Mouse (Mus musculus) heart, postnatal 0 days (tissue): ENCODE data around the gene 1700018B08Rik. TPM values are rescaled to one million over a fixed set of nuclear protein-coding genes. Genes with fewer than 3 reads are reported as not detected.

ENCODE experiments used
- ATAC-seq: fragments of 200-750 bp; cut with Nextera tagmentation; 2 replicates; pipeline ENCODE4 v1.8.0; 2017; ENCODE audit warnings: low read depth, moderate number of reproducible peaks, moderate library complexity; ENCODE audit not compliant: insufficient read depth
- DNase-seq: peaks from one replicate; pipeline ENCODE4 v3.0.0-alpha.2; 2016; ENCODE audit warnings: low spot score
- H3K27ac ChIP-seq: fragments of 300-500 bp; sonication (generic); 2 replicates; pipeline ENCODE4 v1.5.1; 2014; ENCODE audit warnings: low read depth, mild to moderate bottlenecking
- H3K27me3 ChIP-seq: fragments of 300-500 bp; sonication (generic); 2 replicates; pipeline ENCODE4 v1.6.1; 2014; ENCODE audit warnings: low read length, mixed read lengths; ENCODE audit not compliant: control insufficient read depth, insufficient read depth
- H3K36me3 ChIP-seq: fragments of 300-500 bp; sonication (generic); replicated peaks from 2 replicates; pipeline ENCODE4 v1.6.1; 2014; ENCODE audit warnings: low read length, mixed read lengths; ENCODE audit not compliant: control insufficient read depth, insufficient read depth
- H3K4me1 ChIP-seq: fragments of 300-500 bp; sonication (generic); 2 replicates; pipeline ENCODE4 v1.6.1; 2014; ENCODE audit warnings: antibody characterized with exemption; ENCODE audit not compliant: control insufficient read depth, insufficient read depth
- H3K4me2 ChIP-seq: fragments of 300-500 bp; sonication (generic); 2 replicates; pipeline ENCODE4 v1.6.1; 2014; ENCODE audit warnings: low read depth, mild to moderate bottlenecking, low read length, moderate library complexity
- H3K4me3 ChIP-seq: fragments of 300-500 bp; sonication (generic); 2 replicates; pipeline ENCODE4 v1.5.1; 2014; ENCODE audit warnings: low read depth, low read length
- H3K9ac ChIP-seq: fragments of 300-500 bp; sonication (generic); replicated peaks from 2 replicates; pipeline ENCODE4 v1.6.1; 2014; ENCODE audit warnings: low read depth, low read length, mixed read lengths
- H3K9me3 ChIP-seq: fragments of 300-500 bp; sonication (generic); replicated peaks from 2 replicates; pipeline ENCODE4 v1.6.1; 2016; ENCODE audit warnings: low read length; ENCODE audit not compliant: control insufficient read depth
- CTCF ChIP-seq: IDR thresholded peaks from 2 replicates; pipeline ENCODE4 v1.5.1; 2016; ENCODE audit warnings: antibody characterized with exemption, control low read depth, low read depth
- EP300 ChIP-seq: IDR thresholded peaks from 2 replicates; pipeline ENCODE4 v1.6.1; 2016; ENCODE audit warnings: antibody characterized with exemption, low read depth
- WGBS: fragments of 180-500 bp; shearing (Covaris S2); extraction: QIAGEN DNeasy Blood & Tissue Kit; methylation state at CpG from one replicate; pipeline ENCODE4 v1.1.7; 2014; 5-methylcytosine and 5-hydroxymethylcytosine counted together
- polyA plus RNA-seq: library from polyadenylated mRNA; unstranded; fragments of >200 nt; fragmentation: Nextera tagmentation; extraction: Ambion mirVana; gene quantifications from 2 replicates; pipeline ENCODE4 v1.2.1, GENCODE M21; 2015
- total RNA-seq: library from RNA; depleted of rRNA; stranded (reverse); fragments of >200 nt; gene quantifications from 2 replicates; pipeline ENCODE4 v1.2.3, GENCODE M21; 2014; ENCODE audit warnings: low replicate concordance

Gene 1700018B08Rik
- total and polyA plus RNA-seq, 2 experiments from 2014 or later: not detected

DNA sequence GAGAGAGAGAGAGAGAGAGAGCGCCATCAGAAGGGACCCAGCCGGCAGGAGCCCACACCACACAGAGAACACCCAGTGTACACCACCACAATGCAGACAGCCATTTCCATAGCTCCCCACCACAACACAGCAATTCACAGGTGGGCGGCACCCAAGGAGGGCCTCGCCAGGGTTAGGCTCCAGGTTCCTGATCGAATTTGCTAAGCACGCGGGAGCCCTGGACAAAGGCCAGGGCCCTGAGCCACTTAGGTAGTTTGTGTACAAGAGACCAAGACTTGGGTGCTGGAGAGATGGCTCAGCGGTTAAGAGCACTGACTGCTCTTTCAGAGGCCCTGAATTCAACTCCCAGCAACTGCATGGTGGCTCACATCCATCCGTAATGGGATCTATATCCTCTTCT lies 8.4 kb upstream of the 1700018B08Rik start:
- no peaks in the 10 kb centered on the region for H3K27me3 ChIP-seq
- WGBS: 81% methylated on average over 9 of the region's 9 CpGs
- DNase-seq: no peak

DNA sequence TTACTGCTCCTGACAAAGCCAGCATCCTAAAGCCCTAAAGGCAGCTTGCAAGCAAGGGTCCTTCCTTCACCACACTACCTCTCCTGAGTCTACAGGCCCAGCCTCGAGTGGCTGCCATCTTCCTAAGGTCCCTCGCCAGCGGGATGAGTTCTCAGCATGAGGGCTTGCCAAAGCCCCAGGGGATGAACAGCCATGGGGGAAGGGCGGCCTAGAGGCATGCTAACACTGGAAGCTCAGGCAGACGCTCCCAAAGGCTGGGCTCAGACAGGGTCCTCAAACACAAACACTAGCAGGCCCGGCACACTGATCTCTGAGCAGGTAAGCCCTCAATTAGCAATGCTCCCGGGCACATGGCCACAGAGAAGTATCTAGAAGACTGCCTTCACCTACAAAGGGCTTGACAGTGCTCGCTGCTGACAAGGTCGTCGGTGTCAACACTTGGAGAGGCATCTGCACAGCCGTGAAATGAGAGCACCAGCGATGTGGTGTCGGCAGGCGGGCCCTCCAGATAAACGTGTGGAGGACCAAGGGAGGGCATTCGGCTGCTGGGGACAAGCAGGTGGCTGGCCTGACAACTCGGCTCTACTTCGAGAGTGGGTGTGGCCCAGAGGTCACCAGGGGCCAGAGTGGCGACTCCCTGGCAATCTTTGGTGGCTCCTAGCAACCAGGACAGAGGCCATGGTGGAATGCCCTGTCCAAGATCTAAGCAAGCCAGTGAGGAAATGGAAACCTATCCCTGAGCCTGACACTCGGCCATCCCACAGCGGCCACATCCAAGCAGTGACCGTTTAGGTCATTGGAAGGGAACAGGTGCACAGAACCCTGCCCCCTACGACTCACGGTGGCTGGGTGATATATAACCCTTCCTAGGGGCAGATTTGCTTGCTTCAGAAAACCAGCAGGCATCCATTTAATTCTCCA lies 7.2 kb upstream of the 1700018B08Rik start:
- H3K4me1 ChIP-seq: no peaks in the 10 kb centered on the region; the same call in 1 of the 2 replicates
- peaks cover 45% of the 10 kb centered on the region for H3K36me3 ChIP-seq
- ATAC-seq (peak; percentile 44), DNase-seq (no peak)
- 52% methylated on average over 24 of the region's 24 CpGs for WGBS
- H3K4me3 ChIP-seq: no peak overlapping the region
- H3K27ac ChIP-seq: no peak overlapping the region
- TF ChIP-seq EP300 (no peak), CTCF (no peak)
- H3K27me3 ChIP-seq: no peaks in the 10 kb centered on the region
- H3K4me2 ChIP-seq: no peak overlapping the region
- H3K9ac ChIP-seq: no peak overlapping the region
- H3K9me3 ChIP-seq: no peaks in the 10 kb centered on the region

More for the DNA sequence above, 8.4 kb upstream of the 1700018B08Rik start:
- TF ChIP-seq EP300: no peak
- no peak for TF ChIP-seq CTCF
- H3K9ac ChIP-seq: no peak overlapping the region
- no peak overlapping the region for H3K27ac ChIP-seq
- H3K36me3 ChIP-seq: peaks cover 45% of the 10 kb centered on the region
- H3K4me2 ChIP-seq: no peak overlapping the region
- no peaks in the 10 kb centered on the region; the same call in 1 of the 2 replicates for H3K4me1 ChIP-seq
- no peaks in the 10 kb centered on the region for H3K9me3 ChIP-seq
- ATAC-seq: no peak
- H3K4me3 ChIP-seq: no peak overlapping the region

DNA sequence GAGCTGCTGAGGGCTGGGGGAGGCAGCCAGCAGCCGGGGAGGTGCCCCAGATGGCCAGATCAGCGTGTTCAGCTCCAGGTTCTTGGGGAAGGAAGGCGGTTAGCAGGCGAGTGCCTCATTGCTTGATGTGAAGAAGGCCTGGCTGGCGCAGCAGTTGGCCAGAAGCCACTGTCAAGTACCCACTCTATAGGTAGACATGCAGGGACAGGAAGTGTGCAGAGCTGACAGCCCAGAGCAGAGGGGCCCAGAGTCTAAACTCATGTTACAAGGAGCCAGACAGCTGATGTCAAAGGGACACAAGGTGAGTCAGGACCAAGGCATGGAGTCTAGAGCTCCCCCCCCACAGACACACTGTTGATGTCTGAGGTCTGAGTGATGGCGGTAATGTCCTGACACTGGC lies 5.9 kb upstream of the 1700018B08Rik start:
- H3K27ac ChIP-seq: no peak overlapping the region
- ATAC-seq: no peak
- peaks cover 36% of the 10 kb centered on the region for H3K36me3 ChIP-seq
- no peaks in the 10 kb centered on the region; the same call in 1 of the 2 replicates for H3K4me1 ChIP-seq
- no peaks in the 10 kb centered on the region for H3K9me3 ChIP-seq
- 64% methylated on average over 6 of the region's 6 CpGs for WGBS
- no peak for TF ChIP-seq EP300
- no peak for TF ChIP-seq CTCF
- H3K4me2 ChIP-seq: no peak overlapping the region
- no peak for DNase-seq
- H3K27me3 ChIP-seq: 0 out of 2 replicates have a peak, but pooled peaks cover 10% of the 10 kb centered on the region
- no peak overlapping the region for H3K4me3 ChIP-seq
- H3K9ac ChIP-seq: no peak overlapping the region

DNA sequence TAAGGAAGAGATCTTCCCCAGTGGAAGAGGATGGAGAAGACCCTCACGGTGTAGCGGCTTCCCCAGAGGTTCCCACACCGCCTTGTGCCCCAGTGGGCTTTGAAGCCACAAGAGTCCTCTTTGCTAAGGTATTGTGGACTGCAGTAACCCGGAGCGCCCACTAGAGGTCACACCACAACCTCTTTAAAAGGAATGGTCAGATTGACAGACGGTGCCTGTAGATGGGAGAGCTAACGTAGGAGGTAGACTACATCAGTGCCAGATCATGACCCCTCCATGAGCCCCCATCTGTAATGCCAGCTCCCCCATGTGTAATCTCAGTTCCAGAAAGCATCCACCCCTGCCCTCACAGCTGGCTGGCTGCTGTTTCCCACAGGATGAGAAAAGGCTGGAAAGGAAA lies 3.0 kb upstream of the 1700018B08Rik start:
- peak; percentile 95 for TF ChIP-seq CTCF
- TF ChIP-seq EP300: no peak
- DNase-seq (peak; percentile 81), ATAC-seq (peak; percentile 30; the same call in 1 of the 2 replicates)
- H3K9me3 ChIP-seq: no peaks in the 10 kb centered on the region
- WGBS: 6% methylated on average over 7 of the region's 7 CpGs
- H3K36me3 ChIP-seq: peaks cover 10% of the 10 kb centered on the region; the same call in 1 of the 2 replicates
- H3K4me3 ChIP-seq: no peak overlapping the region
- H3K9ac ChIP-seq: no peak overlapping the region
- H3K4me2 ChIP-seq: no peak overlapping the region
- H3K27ac ChIP-seq: no peak overlapping the region
- H3K4me1 ChIP-seq: no peaks in the 10 kb centered on the region; the same call in 1 of the 2 replicates
- 0 out of 2 replicates have a peak, but pooled peaks cover 17% of the 10 kb centered on the region for H3K27me3 ChIP-seq

DNA sequence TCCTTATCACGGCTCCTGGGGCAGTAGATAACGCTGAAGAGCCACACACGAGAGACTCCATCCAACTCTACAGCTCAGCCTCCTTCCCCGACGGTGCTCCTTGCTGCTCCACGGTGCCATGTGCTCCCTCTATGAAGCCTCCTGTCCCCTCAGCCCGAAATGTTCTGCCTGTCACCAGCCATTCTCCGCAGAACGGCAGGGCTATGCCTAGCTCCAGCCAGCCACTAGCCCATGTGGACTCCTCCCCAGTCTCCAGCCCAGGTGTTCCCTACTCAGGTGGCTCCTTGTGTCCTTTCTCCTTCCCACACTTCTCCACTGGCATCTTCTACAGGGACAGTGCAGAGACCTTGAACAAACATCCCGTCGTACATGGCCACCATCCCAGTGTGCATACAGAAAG lies 816 bp upstream of the 1700018B08Rik start:
- no peaks in the 10 kb centered on the region for H3K9me3 ChIP-seq
- H3K9ac ChIP-seq: no peak overlapping the region
- H3K4me2 ChIP-seq: no peak overlapping the region
- 0 out of 2 replicates have a peak, but pooled peaks cover 17% of the 10 kb centered on the region for H3K27me3 ChIP-seq
- no peaks in the 10 kb centered on the region for H3K4me1 ChIP-seq
- 0 out of 2 replicates have a peak, but pooled peaks cover 5% of the 10 kb centered on the region for H3K36me3 ChIP-seq
- ATAC-seq (no peak), DNase-seq (no peak)
- H3K4me3 ChIP-seq: no peak overlapping the region
- TF ChIP-seq CTCF (no peak), EP300 (no peak)
- no peak overlapping the region for H3K27ac ChIP-seq
- 41% methylated on average over 11 of the region's 11 CpGs for WGBS
